Comparison of ENCODE assay signal across 13 mouse cellular contexts in genomic region chr10:53377096-53377495, GRCm38 (mm10). TPM values are rescaled to one million over a fixed set of nuclear protein-coding genes. Genes with fewer than 3 reads are reported as not detected.
DNase-seq lines count a peak whose midpoint lies in the region; ATAC-seq and TF ChIP-seq lines count a peak whose summit lies in the region.
"Had no signal": no experiment of that assay in that cellular context is flagged by ENCODE, and none has a peak within 500 bp of the region (broad histone marks: within the 10 kb centered on the region; RNA-seq: fewer than 3 reads in every experiment).

No protein-coding gene starts in this region.

- H3K27ac ChIP-seq in forebrain, embryonic 12.5 days = no peak overlapping the region
- no peak overlapping the region for H3K27ac ChIP-seq in forebrain, embryonic 10.5 days
- H3K27ac ChIP-seq in left cerebral cortex, adult 2 months = no peak overlapping the region
- no peak overlapping the region for H3K27ac ChIP-seq in hindbrain, embryonic 14.5 days
- H3K27ac ChIP-seq: liver, embryonic 13.5 days had no signal

- no peak overlapping the region for H3K9ac ChIP-seq in forebrain, embryonic 12.5 days
- H3K9ac ChIP-seq in hindbrain, embryonic 14.5 days = no peak overlapping the region; the same call in 1 of the 2 replicates
- H3K9ac ChIP-seq: liver, embryonic 13.5 days had no signal

- H3K36me3 ChIP-seq in forebrain, embryonic 12.5 days (replicated peaks) = no peaks in the 10 kb centered on the region; the same call in 1 of the 2 replicates
- H3K36me3 ChIP-seq in forebrain, embryonic 10.5 days (replicated peaks) = peaks cover 7% of the 10 kb centered on the region
- no peaks in the 10 kb centered on the region for H3K36me3 ChIP-seq in hindbrain, embryonic 14.5 days (replicated peaks; ENCODE audit: control insufficient read depth, insufficient read depth)

- DNase-seq in forebrain, embryonic 10.5 days (ENCODE audit: extremely low spot score, low spot score) = no peak
- DNase-seq in left cerebral cortex, adult 2 months (ENCODE audit: extremely low spot score in 1 of 2, low spot score in 2 of 2) = no peak
- no peak for DNase-seq in left cerebral cortex, adult 8-10 months (ENCODE audit: low spot score in 2 of 2)
- peak; percentile 63 for DNase-seq in adipocyte (ENCODE audit: low spot score)
- DNase-seq in hindbrain, embryonic 14.5 days (ENCODE audit: low spot score) = no peak
- no peak for DNase-seq in thymus, postnatal 36 days
- DNase-seq in layer of hippocampus, adult 11-12 months (ENCODE audit: low spot score) = no peak
- DNase-seq: gastrocnemius, postnatal 10 days; kidney, postnatal 36 days; liver, embryonic 13.5 days; thymus, postnatal 14 days had no signal

- no peak for ATAC-seq in forebrain, embryonic 12.5 days (ENCODE audit: low FRiP score)
- no peak for ATAC-seq in hindbrain, embryonic 14.5 days (ENCODE audit: low FRiP score)
- ATAC-seq: activated CD4-positive, CD25-positive, alpha-beta regulatory T cell, adult 4 months had no signal

- 0 out of 2 replicates have a peak overlapping the region, but pooled peaks have one; percentile 2 for H3K4me2 ChIP-seq in forebrain, embryonic 12.5 days
- peak overlapping the region; percentile 39 for H3K4me2 ChIP-seq in hindbrain, embryonic 14.5 days (replicated peaks)

- no peaks in the 10 kb centered on the region for H3K9me3 ChIP-seq in forebrain, embryonic 12.5 days
- H3K9me3 ChIP-seq in forebrain, embryonic 10.5 days = peaks cover 12% of the 10 kb centered on the region; the same call in 1 of the 2 replicates
- H3K9me3 ChIP-seq in hindbrain, embryonic 14.5 days (ENCODE audit: control insufficient read depth, low read length) = no peaks in the 10 kb centered on the region; the same call in 1 of the 2 replicates
- H3K9me3 ChIP-seq: liver, embryonic 13.5 days had no signal

- intact Hi-C loops in left cerebral cortex, adult 2 months (cut with DNase I) = no loop called here

- TF ChIP-seq CTCF in left cerebral cortex, adult 2 months (IDR thresholded peaks at IDR 0.05) = no peak

- no peaks in the 10 kb centered on the region for H3K27me3 ChIP-seq in forebrain, embryonic 12.5 days
- no peaks in the 10 kb centered on the region for H3K27me3 ChIP-seq in forebrain, embryonic 10.5 days (ENCODE audit: poor library complexity, severe bottlenecking)
- no peaks in the 10 kb centered on the region for H3K27me3 ChIP-seq in hindbrain, embryonic 14.5 days (ENCODE audit: control insufficient read depth, insufficient read depth, low read length)
- H3K27me3 ChIP-seq: liver, embryonic 13.5 days had no signal

- no peak overlapping the region for H3K4me3 ChIP-seq in forebrain, embryonic 12.5 days (replicated peaks)
- no peak overlapping the region for H3K4me3 ChIP-seq in forebrain, embryonic 10.5 days
- peak overlapping the region; percentile 90; the same call in 1 of the 2 replicates for H3K4me3 ChIP-seq in left cerebral cortex, adult 2 months
- H3K4me3 ChIP-seq in hindbrain, embryonic 14.5 days (replicated peaks; ENCODE audit: low read length) = no peak overlapping the region
- H3K4me3 ChIP-seq: liver, embryonic 13.5 days had no signal

- H3K4me1 ChIP-seq in forebrain, embryonic 12.5 days = peaks cover 23% of the 10 kb centered on the region
- H3K4me1 ChIP-seq in forebrain, embryonic 10.5 days = peaks cover 26% of the 10 kb centered on the region
- H3K4me1 ChIP-seq in hindbrain, embryonic 14.5 days (replicated peaks; ENCODE audit: control insufficient read depth, insufficient read depth, low read length) = peaks cover 30% of the 10 kb centered on the region

RNA-seq across cellular contexts. Expression of gene Cep85l, which starts 2.7 kb away (rescaled TPM):
- 5.3 TPM in 2 replicates for polyA plus RNA-seq in forebrain, embryonic 12.5 days (2016; fragmentation: Nextera tagmentation; extraction: Ambion mirVana)
- polyA plus RNA-seq in forebrain, embryonic 10.5 days (2016; fragmentation: Nextera tagmentation; extraction: Ambion mirVana) = 3.0 and 3.7 TPM in 2 replicates
- total RNA-seq in left cerebral cortex, adult 2 months (2021) = 10 to 100 TPM; 21.7 to 24.5 TPM
- total RNA-seq in left cerebral cortex, adult 8-10 months (2022) = 10 to 100 TPM; 18.3 to 23.7 (median 20.7) TPM
- polyA plus RNA-seq in hindbrain, embryonic 14.5 days (2014; fragmentation: Nextera tagmentation; extraction: Ambion mirVana) = 6.0 and 7.8 TPM in 2 replicates

RNA-seq across cellular contexts. Expression of gene Pln, which starts 39.6 kb away (rescaled TPM):
- polyA plus RNA-seq in forebrain, embryonic 12.5 days (2016; fragmentation: Nextera tagmentation; extraction: Ambion mirVana) = 1.7 and 2.1 TPM in 2 replicates
- polyA plus RNA-seq in forebrain, embryonic 10.5 days (2016; fragmentation: Nextera tagmentation; extraction: Ambion mirVana) = 0.86 and 1.4 TPM in 2 replicates
- 1 to 10 TPM; 1.4 to 2.1 TPM for total RNA-seq in left cerebral cortex, adult 2 months (2021)
- total RNA-seq in left cerebral cortex, adult 8-10 months (2022) = 1 to 10 TPM; 1.4 to 7.0 (median 3.6) TPM
- 0.80 and 1.5 TPM in 2 replicates for polyA plus RNA-seq in hindbrain, embryonic 14.5 days (2014; fragmentation: Nextera tagmentation; extraction: Ambion mirVana)
